Mouse (Mus musculus) MEL (cell line): Measurements from ENCODE around the gene Ube2h.

ENCODE experiments used
- CHD2 ChIP-seq: IDR thresholded peaks from 2 replicates; pipeline ENCODE4 v1.6.1; 2011; ENCODE audit warnings: low read length, improper control_type of control experiment
- CTCF ChIP-seq, 3 experiments: IDR thresholded peaks in 2 of 3; conservative IDR thresholded peaks in 1 of 3; 2 replicates each; pipeline ENCODE4 v1.5.1; 2011 to 2012; ENCODE audit warnings: low read length in 3 of 3, low read depth in 2 of 3, mild to moderate bottlenecking in 2 of 3, improper control_type of control experiment in 1 of 3, inconsistent platforms in 1 of 3, mixed read lengths in 1 of 3, moderate library complexity in 1 of 3; ENCODE audit not compliant: control insufficient read depth in 1 of 3, insufficient read depth in 1 of 3, poor library complexity in 1 of 3, severe bottlenecking in 1 of 3
- ETS1 ChIP-seq: IDR thresholded peaks from 2 replicates; pipeline ENCODE4 v1.6.1; 2012; ENCODE audit warnings: low read depth, mild to moderate bottlenecking, inconsistent platforms, low read length, improper control_type of control experiment, moderate library complexity
- JUND ChIP-seq: IDR thresholded peaks from 2 replicates; pipeline ENCODE4 v1.6.1; 2011; ENCODE audit warnings: low read depth, mild to moderate bottlenecking, improper control_type of control experiment, low read length
- MAZ ChIP-seq: IDR thresholded peaks from 2 replicates; pipeline ENCODE4 v1.6.1; 2012; ENCODE audit warnings: low read depth, mild to moderate bottlenecking, inconsistent platforms, low read length, improper control_type of control experiment
- POLR2A ChIP-seq, 2 experiments: IDR thresholded peaks; 2 replicates each; pipeline ENCODE4 v1.6.1; 2011 to 2012; ENCODE audit warnings: low read length in 2 of 2, mild to moderate bottlenecking in 2 of 2, control low read depth in 1 of 2, improper control_type of control experiment in 1 of 2, low read depth in 1 of 2, moderate library complexity in 1 of 2; ENCODE audit not compliant: control insufficient read depth in 1 of 2, insufficient read depth in 1 of 2, poor library complexity in 1 of 2
- RAD21 ChIP-seq: IDR thresholded peaks from 2 replicates; pipeline ENCODE4 v1.6.1; 2011; ENCODE audit warnings: mild to moderate bottlenecking, low read depth, low read length, improper control_type of control experiment
- ZC3H11A ChIP-seq: IDR thresholded peaks from 2 replicates; pipeline ENCODE4 v1.6.1; 2012; ENCODE audit warnings: low read depth, mild to moderate bottlenecking, inconsistent platforms, low read length, improper control_type of control experiment

DNA sequence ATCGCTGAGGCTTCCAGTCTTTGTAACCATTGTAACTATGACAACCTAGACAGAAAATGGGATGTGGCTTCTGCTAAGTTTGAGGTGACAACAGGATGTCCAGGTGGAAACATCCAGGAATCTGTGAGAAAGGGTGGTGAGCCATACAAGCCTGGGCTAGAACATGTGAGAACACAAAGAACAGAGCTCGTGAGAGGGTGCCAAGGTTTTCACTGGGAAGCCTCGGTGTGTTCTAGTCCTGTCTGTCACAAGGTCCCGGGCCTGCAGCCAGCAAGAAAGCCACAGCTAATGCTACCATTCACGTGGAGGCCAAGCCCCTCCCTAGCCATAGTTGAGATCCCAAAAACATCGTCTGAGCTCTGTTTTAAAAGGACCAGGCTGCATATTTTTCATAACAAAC lies 42.4 kb upstream of the Ube2h start:
- TF ChIP-seq CTCF (IDR thresholded peaks at IDR 0.05 in 2 of 3, conservative IDR thresholded peaks at IDR 0.05 in 1 of 3; ENCODE audit: control insufficient read depth in 1 of 3, insufficient read depth in 1 of 3, low read depth in 2 of 3, low read length in 3 of 3, poor library complexity in 1 of 3, severe bottlenecking in 1 of 3): no peak
- TF ChIP-seq RAD21: no peak
- no peak for TF ChIP-seq JUND
- no peak for TF ChIP-seq CHD2
- TF ChIP-seq MAZ: no peak
- TF ChIP-seq POLR2A (IDR thresholded peaks at IDR 0.05; ENCODE audit: control insufficient read depth in 1 of 2, insufficient read depth in 1 of 2, low read depth in 1 of 2, low read length in 2 of 2, poor library complexity in 1 of 2): no peak
- TF ChIP-seq ZC3H11A: no peak
- TF ChIP-seq ETS1: no peak
